Mouse (Mus musculus) adrenal gland, adult 10 weeks (tissue): ENCODE data around the gene Hist1h3c. TPM values are rescaled to one million over a fixed set of nuclear protein-coding genes. Genes with fewer than 3 reads are reported as not detected.

Source experiments
- polyA plus RNA-seq: library from polyadenylated mRNA; stranded (reverse); fragments of 350-450 nt; fragmentation: Illumina TruSeq; extraction: RNeasy Lipid Tissue Mini Kit (QIAGEN cat#74804); gene quantifications from one replicate; pipeline ENCODE4 v1.2.3, GENCODE M21; 2014; ENCODE audit warnings: low read depth, low replicate concordance

Gene Hist1h3c
- polyA plus RNA-seq, 1 experiment from 2014 or later = not detected

Other genes starting within 250 kb of the Hist1h3c start
- gene Hist1h4h, start 214.6 kb downstream of the Hist1h3c start, polyA plus RNA-seq = not detected
- not detected for gene Hist1h2af, start 211.7 kb downstream of the Hist1h3c start, polyA plus RNA-seq
- not detected for gene Hist1h3g, start 210.2 kb downstream of the Hist1h3c start, polyA plus RNA-seq
- 2.7 TPM for gene Hist1h2bh, start 202.2 kb downstream of the Hist1h3c start, polyA plus RNA-seq
- gene Hist1h3f, start 201.6 kb downstream of the Hist1h3c start, polyA plus RNA-seq = not detected
- gene Hist1h4f, start 194.0 kb downstream of the Hist1h3c start, polyA plus RNA-seq = not detected
- 0.70 TPM for gene Hist1h1d, start 192.3 kb downstream of the Hist1h3c start, polyA plus RNA-seq
- not detected for gene Hist1h3e, start 183.2 kb downstream of the Hist1h3c start, polyA plus RNA-seq
- gene Hist1h2ae, start 174.4 kb downstream of the Hist1h3c start, polyA plus RNA-seq = not detected
- 2.4 TPM for gene Hist1h2bg, start 174.2 kb downstream of the Hist1h3c start, polyA plus RNA-seq
- gene Hist1h2bf, start 171.4 kb downstream of the Hist1h3c start, polyA plus RNA-seq = not detected
- gene Hist1h2ad, start 171.2 kb downstream of the Hist1h3c start, polyA plus RNA-seq = not detected
- gene Hist1h3d, start 169.8 kb downstream of the Hist1h3c start, polyA plus RNA-seq = 2.2 TPM
- gene Hist1h4d, start 164.0 kb downstream of the Hist1h3c start, polyA plus RNA-seq = 0.76 TPM
- 15.6 TPM for gene Hist1h2be, start 124.5 kb downstream of the Hist1h3c start, polyA plus RNA-seq
- gene Hist1h1e, start 123.0 kb downstream of the Hist1h3c start, polyA plus RNA-seq = 1.3 TPM
- gene Hist1h2ac, start 61.7 kb downstream of the Hist1h3c start, polyA plus RNA-seq = 1.7 TPM
- gene Hist1h2bc, start 61.4 kb downstream of the Hist1h3c start, polyA plus RNA-seq = 322 TPM
- not detected for gene Hist1h1t, start 49.8 kb downstream of the Hist1h3c start, polyA plus RNA-seq
- gene Hist1h4c, start 47.1 kb downstream of the Hist1h3c start, polyA plus RNA-seq = not detected
- 85.7 TPM for gene Hfe, start 34.7 kb downstream of the Hist1h3c start, polyA plus RNA-seq
- 40.8 TPM for gene Hist1h1c, start 6.8 kb downstream of the Hist1h3c start, polyA plus RNA-seq
- not detected for gene Hist1h2bb, start 1.1 kb upstream of the Hist1h3c start, polyA plus RNA-seq
- gene Hist1h2ab, start 5.5 kb upstream of the Hist1h3c start, polyA plus RNA-seq = not detected
- gene Hist1h3b, start 6.7 kb upstream of the Hist1h3c start, polyA plus RNA-seq = not detected
- not detected for gene Hist1h4b, start 11.4 kb upstream of the Hist1h3c start, polyA plus RNA-seq
- not detected for gene Hist1h4a, start 15.6 kb upstream of the Hist1h3c start, polyA plus RNA-seq
- gene Hist1h3a, start 16.8 kb upstream of the Hist1h3c start, polyA plus RNA-seq = not detected
- gene Hist1h1a, start 18.1 kb upstream of the Hist1h3c start, polyA plus RNA-seq = not detected
- 0.99 TPM for gene Trim38, start 24.3 kb upstream of the Hist1h3c start, polyA plus RNA-seq
- not detected for gene Slc17a2, start 61.4 kb upstream of the Hist1h3c start, polyA plus RNA-seq
- gene Slc17a3, start 93.8 kb upstream of the Hist1h3c start, polyA plus RNA-seq = 0.64 TPM
- not detected for gene Slc17a1, start 122.1 kb upstream of the Hist1h3c start, polyA plus RNA-seq
- 0.35 TPM for gene Slc17a4, start 169.4 kb upstream of the Hist1h3c start, polyA plus RNA-seq
- gene Hist1h2ba, start 188.6 kb upstream of the Hist1h3c start, polyA plus RNA-seq = not detected
- not detected for gene Hist1h2aa, start 188.9 kb upstream of the Hist1h3c start, polyA plus RNA-seq
- 9.7 TPM for gene Scgn, start 245.6 kb upstream of the Hist1h3c start, polyA plus RNA-seq